Mouse (Mus musculus) urinary bladder, postnatal 36 days (tissue): ENCODE data around the gene Mcm8.

Experiments used
- DNase-seq, 2 experiments: peaks; one replicate each; pipeline ENCODE4 v3.0.0; 2022; ENCODE audit warnings: low spot score in 2 of 2, mixed read lengths in 1 of 2

Mcm8 gene

DNA sequence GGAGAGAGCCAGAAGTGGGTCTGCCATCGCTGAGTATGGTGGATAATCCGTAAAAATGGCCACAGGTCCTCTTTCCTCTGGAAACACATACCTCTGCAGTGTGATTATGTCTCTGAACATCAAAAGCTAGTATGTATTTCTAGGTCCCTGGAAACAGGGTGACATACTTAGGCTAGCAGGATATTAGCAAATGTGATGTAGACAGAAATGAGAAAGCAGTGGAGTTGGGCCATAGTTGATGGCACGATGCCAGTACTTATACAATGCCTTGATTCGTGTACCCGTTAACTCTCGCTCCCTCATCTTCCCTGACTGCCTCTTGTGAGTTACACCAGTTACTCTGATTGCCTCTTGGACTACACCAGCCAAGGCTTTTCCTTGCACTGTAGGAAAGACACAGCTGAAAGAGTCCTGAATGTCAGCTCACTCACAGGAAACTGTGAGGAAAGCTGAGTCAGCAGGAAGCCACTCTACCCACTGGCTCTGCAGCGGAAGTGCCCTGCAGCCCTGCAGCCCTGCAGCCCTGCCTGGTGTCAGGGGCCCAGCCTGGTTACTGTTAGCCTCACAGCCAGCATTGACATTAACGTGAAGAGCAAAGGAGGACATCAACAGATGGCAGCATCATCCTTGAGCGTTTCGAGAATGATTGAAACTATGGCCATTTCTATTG, 57.9 kb downstream of the Mcm8 start:
- no peak for DNase-seq

DNA sequence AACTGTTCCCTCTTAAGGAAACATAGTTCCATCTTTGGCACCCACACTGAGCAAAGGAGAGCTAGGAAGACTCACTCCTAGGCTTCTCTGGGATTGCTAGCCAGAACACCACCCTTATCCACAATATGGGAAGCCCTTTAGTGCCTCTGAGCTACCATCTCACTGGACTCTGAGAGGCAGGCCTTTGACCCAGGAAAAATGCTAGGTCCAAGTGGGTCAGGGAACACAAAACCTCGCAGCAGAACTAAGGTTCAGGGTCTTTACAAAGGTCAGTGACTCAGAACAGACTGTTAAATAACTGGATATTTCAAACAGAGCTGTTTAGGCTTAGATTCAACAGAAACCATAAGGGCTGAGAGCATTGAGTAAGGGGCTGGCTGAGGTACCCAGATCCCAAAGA, 61.0 kb downstream of the Mcm8 start:
- DNase-seq = no peak

DNA sequence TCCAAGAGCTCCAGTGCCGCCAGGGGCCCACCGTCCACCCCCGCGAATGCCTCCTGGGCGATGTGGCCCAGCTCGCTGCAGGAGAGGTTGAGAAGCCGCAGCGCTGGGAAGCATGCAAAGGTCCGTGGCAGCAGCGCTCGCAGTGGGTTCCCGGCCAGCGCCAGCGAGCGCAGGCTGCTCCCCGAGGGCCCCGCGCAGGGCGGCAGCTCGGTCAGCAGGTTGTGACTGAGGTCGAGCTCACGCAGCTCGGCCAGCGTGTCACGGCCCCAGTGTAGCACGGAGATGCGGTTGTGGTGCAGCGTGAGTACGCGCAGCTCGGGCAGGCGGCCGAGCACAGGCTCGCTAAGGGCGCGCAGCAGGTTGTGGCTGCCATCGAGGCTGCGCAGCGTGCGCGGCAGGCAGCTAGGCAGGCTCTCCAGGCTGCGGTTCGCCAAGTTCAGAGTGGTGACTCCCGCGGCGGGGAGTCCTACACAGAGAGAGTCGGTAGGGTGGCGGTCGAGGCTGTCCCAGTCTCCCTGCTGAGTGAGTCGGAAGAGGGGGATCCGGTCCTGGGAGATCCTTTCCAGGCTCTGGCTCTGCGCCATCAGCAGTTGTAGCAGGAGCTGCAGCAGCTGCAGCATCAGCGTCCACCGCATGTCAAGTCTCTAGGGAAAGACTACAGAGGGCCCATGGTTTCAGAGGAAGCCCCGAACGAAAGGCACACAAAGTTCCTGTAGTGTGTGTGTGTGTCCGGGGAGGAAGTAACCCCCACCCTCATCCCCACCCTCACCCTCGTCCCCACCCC, 63.5 kb downstream of the Mcm8 start:
- DNase-seq = no peak

DNA sequence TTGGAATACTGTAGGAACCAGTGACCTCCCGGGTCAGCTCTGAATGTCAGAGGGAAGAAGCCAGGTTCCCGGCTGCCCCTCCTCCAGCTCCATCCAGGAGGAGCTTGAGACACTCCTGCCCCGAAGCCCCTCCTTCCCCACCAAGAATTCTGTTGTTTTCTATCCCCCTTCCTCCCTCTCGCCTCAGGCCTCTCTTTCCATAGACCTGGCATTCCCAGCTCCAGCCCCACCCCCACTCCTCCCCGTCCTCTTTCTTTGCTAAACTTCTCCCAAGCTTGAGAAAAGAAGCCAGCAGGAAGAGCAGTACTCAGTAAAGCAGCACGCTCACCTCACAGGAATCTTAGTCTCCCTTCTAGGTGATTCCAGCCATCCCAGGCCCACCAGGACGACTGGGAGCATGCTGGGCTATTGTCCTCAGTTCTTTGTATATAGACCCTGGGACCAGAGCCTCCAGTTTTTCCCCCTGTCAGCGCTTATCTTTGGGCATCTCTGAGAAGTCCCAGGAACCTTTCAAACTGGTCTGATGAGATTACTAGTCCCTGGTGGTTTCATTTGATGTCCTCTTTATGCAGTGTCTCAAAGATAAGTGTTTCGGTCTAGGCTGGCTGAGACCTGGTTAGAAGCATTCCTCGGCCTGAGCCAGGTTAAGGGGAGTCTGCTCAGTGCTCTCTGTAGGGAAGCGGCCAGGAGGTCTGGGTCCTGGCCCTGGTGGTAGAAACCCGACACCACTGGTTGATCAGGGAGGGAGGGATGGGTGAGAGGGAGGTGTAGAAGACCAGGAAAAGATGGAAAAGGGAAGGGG, 65.1 kb downstream of the Mcm8 start, which contains the start of gene Lrrn4:
Gene Lrrn4 (minus strand): TSS at position 48 of the 802 bp plus-strand sequence.
- no peak for DNase-seq

DNA sequence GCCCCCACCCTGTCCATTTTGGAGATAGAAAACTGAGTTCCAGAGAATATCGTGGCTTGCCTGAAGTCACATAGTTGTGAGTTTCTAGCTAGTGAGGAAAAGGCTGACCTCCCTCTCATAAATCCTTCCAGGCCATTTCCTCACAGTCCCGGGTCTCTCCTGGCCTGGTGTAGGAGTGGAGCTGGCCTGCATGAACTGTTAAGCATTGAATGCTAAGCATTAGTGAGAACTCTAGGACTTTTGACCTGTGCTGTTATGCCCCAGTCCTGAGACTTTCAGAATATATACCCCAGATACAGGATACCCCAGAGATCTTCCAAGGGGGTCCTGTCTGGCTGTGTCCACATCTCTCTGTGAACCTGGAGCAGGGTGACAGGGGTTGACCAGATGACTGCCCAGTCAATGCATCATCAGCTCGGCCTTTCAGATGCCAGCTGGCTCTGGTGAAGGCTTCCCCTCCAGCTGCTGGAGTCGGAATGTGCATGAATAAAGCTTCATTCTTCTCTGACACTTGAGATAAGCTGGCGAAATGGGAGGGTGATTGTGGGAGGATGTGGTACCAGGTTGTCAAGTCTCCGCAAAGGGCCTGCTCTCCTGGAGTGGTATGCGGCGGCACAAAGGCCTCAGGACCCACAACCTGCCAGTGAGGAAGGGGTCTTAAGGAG, 68.5 kb downstream of the Mcm8 start:
- no peak for DNase-seq

DNA sequence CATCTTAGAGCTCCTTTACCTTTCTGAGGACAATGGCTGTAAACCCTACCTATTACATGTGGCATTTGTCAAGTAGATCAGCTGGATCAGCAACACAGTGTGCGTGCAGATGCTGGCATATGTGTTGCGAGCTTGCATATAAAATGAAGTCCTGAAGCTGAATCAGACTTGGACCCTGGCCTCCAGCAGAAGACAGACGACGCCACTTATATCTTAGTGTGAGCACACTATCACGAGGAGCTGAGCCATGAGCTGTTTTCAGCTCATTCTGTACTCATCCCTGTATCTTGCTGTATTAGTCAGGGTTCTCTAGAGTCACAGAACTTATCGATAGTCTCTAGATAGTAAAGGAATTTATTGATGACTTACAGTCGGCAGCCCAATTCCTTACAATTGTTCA, 69.4 kb downstream of the Mcm8 start:
- no peak for DNase-seq
